Mouse (Mus musculus): ENCODE measurements around the gene Klrg2.

GRCm38 (mm10) chr6:38576096-38576495 is 60.9 kb downstream of the Klrg2 start:
- TF ChIP-seq EP300 (IDR thresholded peaks at IDR 0.05; ENCODE audit: low read depth) (no peak), CTCF (IDR thresholded peaks at IDR 0.05; ENCODE audit: low read depth) (no peak)
